Mouse (Mus musculus): ENCODE data around the gene 2010111I01Rik.

2010111I01Rik gene

DNA sequence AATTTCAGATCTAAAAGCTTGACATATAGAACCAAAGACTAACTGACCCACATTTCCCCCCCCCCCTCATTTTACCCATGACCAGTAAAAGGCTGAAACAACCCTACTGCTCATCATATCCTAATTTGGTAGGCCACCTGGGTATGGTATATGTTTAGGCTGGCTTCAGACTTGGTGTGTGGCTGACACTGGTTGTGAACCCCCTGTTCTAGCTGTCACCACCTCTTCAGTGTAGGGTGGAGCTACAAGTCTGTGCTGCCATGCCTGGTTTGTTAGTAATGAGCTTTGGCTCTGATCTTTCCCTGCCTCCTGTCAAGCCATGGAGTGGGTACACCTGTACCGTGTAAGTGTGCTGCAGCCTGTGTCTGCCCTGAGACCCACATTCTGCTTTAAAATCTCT, 66.6 kb downstream of the 2010111I01Rik start:
- no peak for DNase-seq

DNA sequence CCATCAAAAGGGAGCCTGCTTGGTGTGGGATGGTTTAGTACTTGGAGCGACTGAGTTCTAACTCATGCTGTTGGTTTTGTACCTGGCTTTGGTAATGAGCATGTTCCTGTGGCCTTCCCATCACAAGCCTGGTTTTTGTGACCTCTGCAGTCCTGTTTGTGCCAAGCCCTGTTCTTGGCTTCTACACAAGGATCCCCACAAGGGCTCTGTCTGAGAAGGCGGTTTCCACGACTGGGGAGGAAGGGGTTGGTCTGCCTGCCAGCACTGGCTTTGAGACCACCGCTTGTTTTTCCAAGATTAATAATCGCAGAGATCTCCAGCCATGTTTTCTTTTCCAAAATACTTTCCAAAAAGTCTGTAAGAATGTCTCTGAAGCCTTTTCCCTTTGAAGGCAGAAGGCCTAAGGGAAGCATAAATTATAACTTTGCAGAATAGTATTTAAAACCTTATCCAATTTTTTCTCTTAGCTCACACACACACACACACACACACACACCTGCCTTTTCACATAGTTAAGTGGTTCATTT, 67.7 kb downstream of the 2010111I01Rik start:
- DNase-seq: no peak

DNA sequence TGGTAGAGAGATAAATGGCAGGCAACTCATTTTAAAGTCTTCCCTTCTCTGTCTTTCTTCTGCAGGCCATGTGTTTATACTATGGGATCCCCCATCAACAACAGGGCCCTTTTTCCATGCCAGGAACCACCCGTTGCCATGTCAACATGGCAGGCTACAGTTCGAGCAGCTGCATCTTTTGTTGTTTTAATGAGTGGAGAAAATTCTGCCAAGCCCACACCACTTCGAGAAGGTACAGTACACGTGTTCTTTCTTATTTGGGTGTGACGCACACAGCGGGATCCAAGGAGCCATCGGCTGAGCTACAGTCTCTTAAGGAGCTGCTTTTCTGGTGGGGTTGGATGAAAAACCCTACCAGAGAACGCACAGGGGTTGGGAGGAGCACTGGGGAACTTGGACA, 68.3 kb downstream of the 2010111I01Rik start:
- no peak for DNase-seq

DNA sequence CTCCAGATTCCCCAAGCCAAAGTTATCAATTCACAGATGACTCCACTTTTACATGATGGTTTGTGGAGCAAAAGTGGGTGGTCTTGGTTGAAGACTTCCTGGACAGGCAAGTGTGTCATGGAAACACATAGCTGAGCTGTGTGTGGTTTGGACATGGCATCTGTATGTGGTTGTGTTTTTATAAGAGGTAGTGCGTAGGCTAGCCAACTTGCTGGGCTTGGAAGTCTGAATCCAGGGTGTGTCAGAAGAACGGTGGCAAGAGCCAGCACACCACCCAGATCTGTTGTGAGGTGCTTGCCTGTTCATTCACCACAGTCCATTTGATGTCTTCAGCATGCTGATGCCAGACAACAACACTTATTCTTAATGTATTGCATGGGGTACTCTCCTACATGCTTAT, 68.7 kb downstream of the 2010111I01Rik start:
- DNase-seq: no peak

DNA sequence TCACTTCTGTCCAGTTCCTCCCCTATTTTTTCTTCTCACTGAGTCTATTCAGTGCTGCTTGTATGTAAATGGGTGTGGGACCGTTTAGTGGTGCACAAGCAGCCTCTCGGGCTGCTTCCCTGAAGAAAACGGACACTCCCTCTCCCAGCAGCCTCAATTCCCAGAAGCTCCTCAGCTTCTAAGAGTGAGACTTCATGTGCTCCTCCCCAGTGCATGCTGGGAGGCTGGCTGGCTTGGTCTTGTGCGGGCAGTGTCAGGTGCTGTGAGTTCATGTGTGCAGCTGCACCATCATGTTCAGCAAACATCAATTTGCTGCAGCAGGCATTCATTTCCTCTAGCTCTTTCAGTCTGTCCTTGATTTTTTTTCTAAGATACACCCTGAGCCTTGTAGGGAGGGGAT, 70.0 kb downstream of the 2010111I01Rik start:
- peak; percentile 40 for DNase-seq

DNA sequence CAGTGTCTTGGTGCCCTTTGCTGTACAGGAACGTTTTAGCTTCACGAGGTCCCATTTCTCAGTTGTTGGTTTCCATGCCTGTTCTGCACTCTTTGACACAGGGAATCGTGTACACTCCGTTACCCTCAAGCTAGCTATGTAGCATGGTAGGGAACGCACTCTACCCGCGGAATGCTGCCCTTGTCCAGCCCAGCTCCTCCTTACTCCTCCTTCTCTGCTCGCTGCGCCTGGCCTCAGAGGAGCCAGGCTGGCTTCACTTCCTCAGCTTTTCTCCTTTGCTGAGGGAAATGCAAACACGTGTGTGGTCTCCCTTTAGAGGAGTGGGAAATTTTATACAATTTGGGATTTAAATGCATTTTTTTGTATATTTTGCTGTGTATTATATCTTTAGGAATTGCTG, 73.2 kb downstream of the 2010111I01Rik start:
- no peak for DNase-seq

DNA sequence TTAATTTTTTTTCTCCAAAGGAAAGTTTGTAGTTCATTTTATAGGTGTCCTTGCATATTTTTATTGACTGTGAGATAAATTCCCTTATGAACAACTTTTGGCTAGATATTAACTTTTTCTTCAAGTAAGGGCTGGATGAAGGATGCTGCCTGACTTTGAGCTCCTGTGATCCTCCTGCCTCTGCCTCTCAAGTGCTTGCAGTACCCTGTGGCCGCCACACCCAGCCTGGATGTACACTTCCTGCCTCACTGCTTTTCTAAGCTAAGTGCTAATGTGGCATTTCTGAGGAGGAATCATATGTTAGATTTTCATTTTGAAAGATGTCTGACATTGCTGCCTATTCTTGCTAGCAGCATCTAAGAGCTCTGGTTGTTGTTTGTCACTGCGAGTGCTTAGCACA, 73.7 kb downstream of the 2010111I01Rik start:
- no peak for DNase-seq

DNA sequence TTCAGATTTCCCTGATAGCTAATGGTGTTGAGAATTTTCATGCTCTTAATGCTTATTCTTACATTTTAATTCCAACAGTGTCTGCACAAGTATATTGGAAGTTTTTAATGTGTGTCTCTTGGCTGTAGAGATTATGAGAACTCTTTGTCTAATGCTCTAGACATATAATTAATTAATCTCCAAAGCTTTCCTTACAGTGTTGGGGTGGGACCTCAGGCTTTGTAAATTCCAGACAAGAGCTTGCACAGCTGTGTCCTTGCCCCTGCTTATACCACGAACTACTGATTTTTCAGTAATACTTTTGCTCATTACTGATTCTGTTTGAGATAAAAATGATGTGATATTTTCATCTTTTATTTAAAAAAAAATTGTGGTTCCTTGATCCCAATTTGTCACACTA, 74.2 kb downstream of the 2010111I01Rik start:
- no peak for DNase-seq

DNA sequence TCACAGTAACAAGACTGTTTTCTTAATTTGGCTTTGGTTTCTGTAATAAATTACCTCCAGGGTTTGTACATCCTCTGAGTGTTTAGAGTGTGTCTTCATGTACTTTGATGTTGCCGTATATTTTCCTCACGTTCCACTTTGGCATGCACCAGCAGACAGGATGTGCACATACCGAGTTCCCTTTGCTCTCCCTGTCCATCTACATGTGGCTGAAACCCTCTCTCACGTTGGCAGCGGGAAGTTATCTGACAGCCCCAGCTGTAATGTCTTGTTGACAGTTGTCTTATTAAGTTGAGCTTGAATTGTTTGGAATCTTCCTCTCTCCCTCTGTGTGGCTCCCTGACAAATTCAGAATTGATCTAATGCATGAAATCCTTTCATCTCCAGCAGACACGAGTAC, 74.6 kb downstream of the 2010111I01Rik start:
- DNase-seq: no peak

DNA sequence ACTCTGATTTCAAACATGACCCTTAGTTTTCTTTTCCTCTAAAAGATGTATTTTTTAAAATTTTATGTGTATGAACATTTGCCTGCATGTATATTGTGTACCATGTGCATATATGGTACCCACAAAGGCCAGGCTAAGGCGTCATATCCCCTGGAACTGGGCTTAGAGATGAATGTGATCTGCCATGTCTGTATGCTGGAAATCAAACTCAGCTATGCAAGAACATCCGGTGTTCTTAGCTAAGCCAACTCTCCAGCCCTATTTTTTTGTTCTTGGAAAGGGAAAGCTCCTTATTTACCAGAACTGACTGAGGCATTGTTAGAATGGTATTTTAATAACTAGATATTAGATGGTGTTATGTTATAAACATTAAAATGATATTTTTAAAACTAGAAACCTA, 75.2 kb downstream of the 2010111I01Rik start:
- no peak for DNase-seq

DNA sequence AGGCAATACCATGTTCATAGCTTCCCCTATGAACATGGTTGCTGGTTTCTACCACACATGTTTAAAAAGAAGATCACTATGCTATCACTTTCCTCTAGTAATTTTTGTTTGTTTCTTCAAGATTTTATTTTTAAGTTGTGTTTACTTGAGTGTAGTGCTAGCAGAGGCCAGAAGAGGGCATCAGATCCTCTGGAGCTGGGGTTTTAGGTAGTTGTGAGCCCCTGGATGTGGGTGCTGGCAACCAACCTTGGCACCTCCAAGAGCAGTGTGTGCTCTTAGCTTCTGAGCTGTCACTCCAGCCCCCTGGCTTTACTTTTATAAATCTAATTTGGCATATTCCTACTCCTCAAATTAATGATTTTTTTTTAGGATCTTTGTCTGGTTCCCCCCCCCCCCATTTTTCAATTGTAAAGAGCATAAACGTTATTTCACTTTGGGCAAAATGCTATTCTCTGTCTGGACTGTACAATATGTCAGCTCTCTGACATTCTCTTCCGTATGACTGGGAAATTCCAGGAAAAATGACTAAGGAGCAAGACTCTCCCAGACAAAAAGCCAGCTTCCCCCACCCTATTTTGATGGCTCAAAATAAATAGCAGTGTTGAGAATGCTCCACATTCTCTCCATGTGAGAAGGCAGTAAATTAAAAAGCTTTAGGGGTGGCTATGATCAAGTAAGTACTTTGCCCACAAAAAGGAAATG, 81.0 kb downstream of the 2010111I01Rik start:
- DNase-seq: no peak

DNA sequence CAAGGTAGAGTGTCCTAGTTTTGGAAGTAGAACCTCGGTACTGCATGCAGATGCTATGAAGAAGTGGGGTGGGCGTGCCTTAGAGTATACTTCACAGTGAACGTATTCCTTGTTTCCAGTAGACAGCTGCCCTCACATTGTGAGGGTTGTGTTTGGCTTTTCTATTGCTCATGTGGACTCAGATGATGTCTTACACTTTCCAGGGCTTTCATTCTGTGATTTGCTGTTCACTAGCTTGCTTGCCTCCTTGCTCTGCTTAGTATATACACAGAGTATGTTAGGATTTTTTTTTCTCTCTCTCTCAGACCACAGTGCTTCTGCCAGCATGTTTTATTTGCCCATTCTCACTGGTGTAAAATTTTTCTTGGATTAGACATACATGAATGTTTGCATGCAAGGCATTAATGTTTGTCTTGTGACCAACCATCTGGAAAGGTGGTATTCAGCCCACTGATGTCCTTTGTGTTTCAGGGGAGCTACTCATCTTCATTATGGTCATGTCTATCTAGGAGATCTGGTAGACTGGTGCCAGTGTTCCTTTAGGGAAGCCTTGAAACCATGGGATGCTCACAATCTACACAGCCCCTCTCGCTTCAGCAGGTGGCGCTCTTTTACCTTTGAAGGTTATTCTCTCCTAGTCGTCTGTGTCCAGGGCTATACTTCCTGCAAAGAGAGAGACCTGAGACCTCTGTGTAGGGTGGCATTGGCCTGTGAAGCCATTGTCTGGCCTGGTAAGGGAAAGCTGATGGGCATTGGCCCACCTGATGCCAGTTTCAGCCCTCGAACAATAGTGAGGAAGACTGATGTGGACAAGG, 81.7 kb downstream of the 2010111I01Rik start:
- DNase-seq: peak; percentile 56

DNA sequence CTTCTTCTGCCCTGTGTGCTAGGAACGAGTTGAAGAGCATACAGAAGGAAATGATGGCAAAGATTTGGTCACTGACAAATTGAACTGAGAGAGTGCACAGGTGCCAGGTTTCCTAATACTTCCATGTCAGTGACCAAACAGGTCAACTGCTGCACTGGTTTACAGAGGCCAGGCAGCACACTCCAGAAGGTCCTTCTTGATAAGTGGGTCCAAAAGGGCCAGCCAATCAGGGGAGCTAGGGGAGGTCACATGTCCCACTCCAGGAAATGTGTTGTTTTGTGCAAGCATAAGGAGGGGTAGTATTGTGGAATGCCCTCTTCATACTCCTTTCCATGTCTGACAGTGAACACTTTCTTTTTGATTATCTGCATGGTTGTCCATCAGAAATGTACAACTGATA, 99.0 kb downstream of the 2010111I01Rik start:
- DNase-seq: no peak

DNA sequence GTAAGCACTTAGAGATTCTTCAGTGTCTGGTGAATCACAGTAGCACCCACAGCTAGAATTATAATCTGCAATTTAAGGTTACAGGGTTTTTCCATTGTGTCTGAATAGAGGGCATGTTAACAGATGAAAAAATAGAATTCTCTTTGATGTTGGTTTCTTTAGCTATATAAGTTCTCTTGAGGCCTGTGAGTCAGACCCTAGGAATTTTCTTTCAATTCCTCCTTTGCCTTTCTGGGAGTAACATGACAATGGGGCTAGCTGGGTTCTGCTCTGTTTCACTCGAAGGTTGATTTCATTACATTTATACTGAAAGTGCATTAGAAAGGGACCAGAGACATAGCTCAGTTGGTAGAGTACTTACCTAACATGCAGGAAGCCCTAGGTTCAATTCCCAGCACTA, 101.9 kb downstream of the 2010111I01Rik start:
- DNase-seq: no peak

DNA sequence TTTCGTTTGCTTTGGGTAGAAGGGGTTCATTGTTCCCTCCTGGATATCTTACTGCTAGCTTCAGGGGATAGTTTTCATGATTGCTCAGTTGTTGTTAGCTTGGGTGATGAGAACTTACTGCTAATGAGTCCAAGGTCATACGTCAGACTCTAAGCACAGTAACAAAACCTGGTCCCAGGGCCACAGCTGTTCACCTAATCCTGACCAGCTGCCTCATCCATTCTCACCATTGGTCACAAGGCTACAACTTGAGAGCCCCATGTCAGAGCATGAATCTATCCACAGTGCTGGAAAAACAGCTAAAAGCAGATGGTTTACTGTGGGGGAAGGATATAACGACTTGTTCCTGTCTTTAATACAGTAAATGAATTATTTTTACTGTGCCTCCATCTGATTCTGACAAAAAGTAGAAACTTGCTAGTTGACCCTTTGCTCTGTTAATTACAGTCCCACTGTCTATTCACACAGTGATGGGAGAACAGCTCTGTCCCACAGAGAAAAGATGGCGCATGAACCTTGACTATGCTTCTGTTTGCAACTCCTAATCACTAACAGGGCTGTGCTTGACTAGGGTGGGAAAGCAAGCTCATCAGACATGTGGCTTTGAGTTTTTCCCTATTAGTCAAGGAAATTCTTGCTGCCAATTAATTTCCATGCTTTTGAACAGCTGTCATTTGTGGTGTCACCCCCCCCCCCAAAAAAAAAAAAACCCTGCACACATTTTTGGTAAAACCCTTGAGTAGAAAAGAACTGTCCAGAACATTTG, 103.9 kb downstream of the 2010111I01Rik start:
- no peak for DNase-seq

DNA sequence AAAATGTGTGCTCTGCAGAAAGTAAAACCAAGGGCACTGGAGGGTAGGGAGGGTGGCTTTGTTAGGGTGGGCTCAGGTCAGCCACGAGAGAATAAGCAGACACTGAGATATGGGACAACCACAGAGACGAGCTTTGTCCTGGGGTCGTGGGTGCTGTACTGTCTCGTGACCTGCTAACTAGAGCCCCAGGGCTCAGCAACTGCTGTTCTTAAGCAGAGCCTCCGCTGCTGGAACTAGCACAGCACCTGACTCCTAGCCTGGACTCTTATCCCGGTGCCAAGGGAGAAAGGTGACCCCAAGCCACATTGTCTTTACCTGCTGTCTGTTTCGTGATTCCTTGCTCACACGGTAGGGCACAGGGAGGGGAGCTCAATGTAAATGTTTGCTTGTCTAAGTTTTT, 107.2 kb downstream of the 2010111I01Rik start:
- no peak for DNase-seq

DNA sequence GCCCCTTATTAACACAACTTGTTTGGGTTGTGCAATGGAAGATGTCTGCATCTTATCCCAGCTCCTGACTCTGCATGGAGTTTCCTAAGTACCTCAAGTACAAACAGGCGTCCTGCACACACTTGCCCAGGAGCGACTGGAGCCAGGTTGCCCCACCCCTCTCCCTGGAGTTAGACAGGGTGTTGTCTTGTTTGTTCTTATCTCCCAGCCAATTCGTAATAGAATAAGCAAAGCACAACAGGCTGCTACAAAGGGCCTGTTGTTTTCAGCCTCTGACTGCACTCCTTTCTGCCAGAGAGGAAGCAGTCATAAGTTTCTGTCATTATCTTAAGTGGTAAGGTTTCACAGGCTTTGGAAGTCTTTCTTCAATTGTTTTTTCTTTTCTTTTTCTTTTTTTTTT, 107.7 kb downstream of the 2010111I01Rik start:
- DNase-seq: no peak

DNA sequence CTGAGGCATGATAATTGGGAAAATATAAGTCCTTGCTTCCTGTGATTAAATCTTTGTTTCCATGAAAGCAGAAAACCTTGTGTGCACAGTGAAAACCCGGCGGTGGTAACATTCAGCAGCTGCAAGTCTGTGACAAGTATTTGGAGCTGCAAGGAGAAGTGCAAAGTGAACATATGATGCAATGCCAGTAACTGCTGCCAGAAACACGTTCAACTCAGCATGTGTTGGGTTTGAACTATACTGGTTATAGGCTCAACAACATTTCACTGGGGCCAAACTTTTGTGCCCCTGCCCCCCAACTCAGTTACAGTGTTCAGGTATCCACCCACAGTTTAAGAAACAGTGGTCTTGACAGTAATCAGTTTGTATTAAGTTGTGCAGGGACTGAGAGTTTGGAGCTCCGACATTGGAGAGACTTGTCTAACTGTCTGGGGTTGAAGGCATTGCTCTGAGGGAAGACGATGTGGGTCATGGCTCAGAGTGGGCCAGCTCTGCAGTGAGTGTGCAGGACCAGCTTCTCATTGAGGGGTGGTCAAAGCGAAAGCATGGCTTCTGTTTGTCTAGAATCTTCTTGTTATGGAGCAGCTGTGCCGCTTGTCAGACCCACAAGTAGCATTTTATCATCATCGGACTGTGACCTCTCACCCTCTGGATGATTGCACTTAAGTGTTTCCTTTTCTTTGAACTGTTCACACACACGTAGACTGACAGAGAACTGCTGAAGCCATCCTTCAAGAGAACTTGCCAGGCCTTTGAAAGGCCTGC, 109.4 kb downstream of the 2010111I01Rik start:
- DNase-seq: no peak

DNA sequence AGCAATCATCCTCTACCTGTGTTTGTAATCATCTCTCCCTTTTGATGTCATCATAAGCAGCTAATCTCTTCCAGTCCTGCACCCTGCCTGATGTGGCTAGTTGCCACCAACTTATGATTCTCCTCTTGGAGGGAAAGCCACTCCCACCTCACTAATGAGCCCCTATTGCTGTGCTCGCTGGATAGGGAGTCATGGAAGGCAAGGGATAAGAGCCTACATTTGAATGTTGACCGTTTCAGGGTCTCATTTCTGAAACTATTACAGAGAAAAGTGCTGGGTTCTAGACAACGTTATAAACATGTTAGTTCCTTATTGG, 109.9 kb downstream of the 2010111I01Rik start:
- DNase-seq: no peak

DNA sequence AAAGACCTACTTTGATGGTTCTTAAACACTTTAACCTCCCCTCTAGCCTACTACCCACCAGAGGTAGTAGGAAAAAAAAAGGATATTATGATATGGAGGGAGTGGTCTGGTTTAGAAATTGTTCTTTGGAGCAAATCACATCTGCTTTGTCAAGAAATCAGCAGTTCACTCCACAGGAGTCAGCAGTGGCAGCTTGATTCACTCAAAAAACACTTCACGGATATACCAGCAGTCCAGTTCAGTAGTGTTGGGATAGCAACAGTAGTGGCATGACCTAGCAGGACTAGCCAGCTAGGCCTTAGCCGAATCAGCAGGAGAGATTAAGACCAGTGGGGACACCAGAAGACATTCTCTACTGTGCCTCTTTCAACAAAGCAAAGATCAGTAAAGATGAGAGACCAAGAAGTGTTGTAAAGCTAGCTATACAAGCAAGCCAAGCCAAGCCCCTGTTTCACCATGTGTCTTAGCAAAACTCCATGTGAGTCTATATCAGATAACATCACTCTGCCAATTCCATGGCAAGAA, 110.7 kb downstream of the 2010111I01Rik start:
- DNase-seq: no peak

DNA sequence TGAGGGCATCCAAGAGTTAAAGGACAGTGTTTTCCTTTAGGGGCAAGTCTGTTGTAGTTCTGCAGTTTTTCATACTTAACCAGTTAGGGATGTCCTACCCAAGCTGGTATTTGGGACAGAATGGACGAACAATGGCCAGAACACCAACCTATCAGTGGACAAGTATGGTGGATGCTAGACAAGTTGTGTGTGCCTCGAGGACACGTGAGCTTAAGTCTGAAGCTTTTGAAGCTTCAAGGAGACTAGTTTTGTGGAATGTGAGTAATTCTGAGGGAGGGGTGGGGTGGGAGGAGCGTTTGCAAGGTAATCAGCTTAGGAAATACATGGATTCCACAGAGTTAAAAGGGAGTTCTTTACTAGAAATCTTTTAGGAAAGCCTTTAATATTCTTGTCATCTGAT, 115.5 kb downstream of the 2010111I01Rik start:
- DNase-seq: no peak

DNA sequence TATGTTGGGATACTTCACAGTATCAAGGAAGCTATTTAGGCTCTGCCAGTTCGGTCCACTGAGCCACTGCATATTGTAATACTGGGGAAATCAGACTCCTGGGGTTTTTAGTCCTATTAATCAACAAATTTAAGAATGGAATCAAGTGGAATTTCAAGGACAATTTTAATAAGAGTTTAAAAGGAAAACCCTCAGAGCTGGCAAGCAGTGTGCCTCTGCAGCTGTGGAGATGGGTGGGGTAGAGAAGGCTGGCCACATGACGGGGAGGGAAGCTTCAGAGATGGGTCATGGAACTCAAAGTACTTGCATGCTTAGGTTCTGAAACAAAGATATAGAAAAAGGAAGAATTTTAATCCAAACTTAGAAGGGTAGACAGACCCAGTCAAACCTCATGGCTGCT, 116.1 kb downstream of the 2010111I01Rik start:
- DNase-seq: no peak
